Mouse (Mus musculus) frontal cortex, adult 2 months (tissue): Measurements from ENCODE around the gene Col4a1. TPM values are rescaled to one million over a fixed set of nuclear protein-coding genes. Genes with fewer than 3 reads are reported as not detected.

ENCODE experiments used
- DNase-seq, 2 experiments: peaks; one replicate each; pipeline ENCODE4 v3.0.0; 2022; ENCODE audit warnings: low spot score in 1 of 2; ENCODE audit errors: extremely low spot score in 1 of 2
- polyA plus RNA-seq: library from polyadenylated mRNA; depleted of rRNA; stranded (reverse); fragments of >200 nt; gene quantifications from 2 replicates; pipeline ENCODE4 v1.2.3, GENCODE M21; 2012; rRNA removed

Col4a1 gene
- polyA plus RNA-seq, result 31.8 and 43.2 TPM in 2 replicates

- peak; percentile 38 to 80 for DNase-seq
Observed at GRCm38 (mm10) chr8:11312349-11313175, at the start of gene Col4a1, which contains the start of gene Col4a2. TSS of gene Col4a1 (minus strand) at chr8:11312826. TSS of gene Col4a2 (plus strand) at chr8:11312805.

- no peak for DNase-seq
Observed at GRCm38 (mm10) chr8:11361546-11362277, 49.1 kb upstream of the Col4a1 start.

GRCm38 (mm10) chr8:11359846-11360245 lies 47.2 kb upstream of the Col4a1 start:
- no peak for DNase-seq

GRCm38 (mm10) chr8:11357921-11358436 lies 45.4 kb upstream of the Col4a1 start:
- DNase-seq, result no peak

- DNase-seq, result no peak
Observed at GRCm38 (mm10) chr8:11356776-11357175, 44.1 kb upstream of the Col4a1 start.

GRCm38 (mm10) chr8:11355900-11356299 lies 43.3 kb upstream of the Col4a1 start:
- no peak for DNase-seq

- no peak for DNase-seq
Observed at GRCm38 (mm10) chr8:11354800-11355451, 42.3 kb upstream of the Col4a1 start.

- peak; percentile 17 to 72 for DNase-seq
Observed at GRCm38 (mm10) chr8:11352514-11352913, 39.9 kb upstream of the Col4a1 start.

GRCm38 (mm10) chr8:11351355-11351754 lies 38.7 kb upstream of the Col4a1 start:
- no peak for DNase-seq

- no peak for DNase-seq
Observed at GRCm38 (mm10) chr8:11348622-11349021, 36.0 kb upstream of the Col4a1 start.

GRCm38 (mm10) chr8:11347699-11348098 lies 35.1 kb upstream of the Col4a1 start:
- no peak for DNase-seq

GRCm38 (mm10) chr8:11346225-11346624 lies 33.6 kb upstream of the Col4a1 start:
- no peak for DNase-seq

GRCm38 (mm10) chr8:11344459-11344858 lies 31.8 kb upstream of the Col4a1 start:
- no peak for DNase-seq

GRCm38 (mm10) chr8:11341111-11341566 lies 28.5 kb upstream of the Col4a1 start:
- no peak for DNase-seq

- DNase-seq, result no peak
Observed at GRCm38 (mm10) chr8:11340310-11341110, 27.9 kb upstream of the Col4a1 start.

- no peak for DNase-seq
Observed at GRCm38 (mm10) chr8:11338507-11338906, 25.9 kb upstream of the Col4a1 start.

GRCm38 (mm10) chr8:11337642-11338041 lies 25.0 kb upstream of the Col4a1 start:
- DNase-seq, result no peak

GRCm38 (mm10) chr8:11336346-11336745 lies 23.7 kb upstream of the Col4a1 start:
- DNase-seq, result no peak

- no peak for DNase-seq
Observed at GRCm38 (mm10) chr8:11335238-11335637, 22.6 kb upstream of the Col4a1 start.

GRCm38 (mm10) chr8:11334493-11334892 lies 21.9 kb upstream of the Col4a1 start:
- no peak for DNase-seq
